In the genomic region with DNA sequence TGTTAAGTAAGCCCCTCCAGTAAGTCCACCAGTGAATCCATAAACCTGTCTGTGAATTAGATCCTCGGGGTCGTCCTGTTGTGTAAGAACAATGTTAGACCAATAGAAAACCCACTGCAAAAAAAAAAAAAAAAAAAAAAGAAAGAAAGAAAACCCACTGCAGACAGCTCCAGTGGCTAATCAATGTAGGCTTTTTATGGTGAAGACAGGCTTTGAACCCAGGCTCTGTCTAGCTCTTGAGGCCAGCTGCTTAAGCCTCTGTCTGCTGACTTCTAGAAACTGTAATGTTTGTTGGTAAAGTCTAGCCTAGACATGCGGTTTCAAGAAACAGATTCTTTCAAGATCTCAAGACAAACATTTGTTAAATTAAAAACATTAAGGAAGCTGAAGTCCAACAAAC, we compare ENCODE assay signal across 15 mouse cellular contexts. TPM values are rescaled to one million over a fixed set of nuclear protein-coding genes. Genes with fewer than 3 reads are reported as not detected.
DNase-seq lines count a peak whose midpoint lies in the region; ATAC-seq and TF ChIP-seq lines count a peak whose summit lies in the region.
"Had no signal": no experiment of that assay in that cellular context is flagged by ENCODE, and none has a peak within 500 bp of the region (broad histone marks: within the 10 kb centered on the region; RNA-seq: fewer than 3 reads in every experiment).

No protein-coding gene starts in this region.

- H3K4me2 ChIP-seq in intestine, embryonic 16.5 days (ENCODE audit: low read depth, low read length) = no peak overlapping the region
- H3K4me2 ChIP-seq in intestine, postnatal 0 days (replicated peaks; ENCODE audit: low read depth) = no peak overlapping the region
- H3K4me2 ChIP-seq in lung, postnatal 0 days (replicated peaks; ENCODE audit: low read depth, low read length) = no peak overlapping the region
- H3K4me2 ChIP-seq in embryonic facial prominence, embryonic 14.5 days (ENCODE audit: low read depth, low read length) = peak overlapping the region; percentile 31; the same call in 1 of the 2 replicates
- H3K4me2 ChIP-seq: forebrain, embryonic 12.5 days; midbrain, embryonic 11.5 days had no signal

- no peaks in the 10 kb centered on the region for H3K36me3 ChIP-seq in intestine, embryonic 16.5 days (ENCODE audit: control insufficient read depth, insufficient read depth, low read length)
- H3K36me3 ChIP-seq in intestine, postnatal 0 days (ENCODE audit: control insufficient read depth, insufficient read depth) = no peaks in the 10 kb centered on the region
- no peaks in the 10 kb centered on the region for H3K36me3 ChIP-seq in lung, postnatal 0 days (ENCODE audit: insufficient read depth, low read length)
- no peaks in the 10 kb centered on the region for H3K36me3 ChIP-seq in embryonic facial prominence, embryonic 14.5 days (ENCODE audit: control insufficient read depth, insufficient read depth, low read length)
- H3K36me3 ChIP-seq: forebrain, embryonic 12.5 days; limb, embryonic 10.5 days; neural tube, embryonic 13.5 days had no signal

- 81% methylated on average over 3 of the region's 3 CpGs for WGBS in intestine, embryonic 16.5 days
- WGBS in intestine, postnatal 0 days = 90% methylated on average over 3 of the region's 3 CpGs
- 78% methylated on average over 3 of the region's 3 CpGs for WGBS in lung, postnatal 0 days
- 76% methylated on average over 3 of the region's 3 CpGs for WGBS in embryonic facial prominence, embryonic 14.5 days

- no peak for TF ChIP-seq EP300 in lung, postnatal 0 days (IDR thresholded peaks at IDR 0.05)

- H3K4me3 ChIP-seq in intestine, embryonic 16.5 days (ENCODE audit: low read length) = no peak overlapping the region
- no peak overlapping the region for H3K4me3 ChIP-seq in intestine, postnatal 0 days (ENCODE audit: low read depth, low read length)
- H3K4me3 ChIP-seq in lung, postnatal 0 days (ENCODE audit: low read depth, low read length) = no peak overlapping the region
- no peak overlapping the region for H3K4me3 ChIP-seq in embryonic facial prominence, embryonic 14.5 days (ENCODE audit: low read depth, low read length)
- H3K4me3 ChIP-seq: forebrain, embryonic 12.5 days; limb, embryonic 10.5 days; neural tube, embryonic 13.5 days had no signal

- no peaks in the 10 kb centered on the region for H3K27me3 ChIP-seq in intestine, embryonic 16.5 days (replicated peaks; ENCODE audit: control insufficient read depth, insufficient read depth, low read length)
- no peaks in the 10 kb centered on the region for H3K27me3 ChIP-seq in intestine, postnatal 0 days (replicated peaks; ENCODE audit: control insufficient read depth, insufficient read depth, low read length)
- H3K27me3 ChIP-seq in lung, postnatal 0 days (replicated peaks; ENCODE audit: insufficient read depth, low read length) = no peaks in the 10 kb centered on the region
- H3K27me3 ChIP-seq in embryonic facial prominence, embryonic 14.5 days (replicated peaks; ENCODE audit: control insufficient read depth, insufficient read depth, low read length) = no peaks in the 10 kb centered on the region
- H3K27me3 ChIP-seq: forebrain, embryonic 12.5 days; neural tube, embryonic 13.5 days had no signal

- H3K27ac ChIP-seq in intestine, embryonic 16.5 days (ENCODE audit: low read length) = 0 out of 2 replicates have a peak overlapping the region, but pooled peaks have one; percentile 18
- H3K27ac ChIP-seq in intestine, postnatal 0 days (ENCODE audit: low read depth, low read length) = no peak overlapping the region
- H3K27ac ChIP-seq in lung, postnatal 0 days (ENCODE audit: low read length) = 0 out of 2 replicates have a peak overlapping the region, but pooled peaks have one; percentile 28
- no peak overlapping the region; the same call in 1 of the 2 replicates for H3K27ac ChIP-seq in embryonic facial prominence, embryonic 14.5 days (replicated peaks; ENCODE audit: low read depth, low read length)
- H3K27ac ChIP-seq: forebrain, embryonic 12.5 days; hindbrain, postnatal 0 days; limb, embryonic 10.5 days had no signal

- no peak for DNase-seq in lung, postnatal 0 days (ENCODE audit: low spot score)
- DNase-seq in lung, postnatal 14 days = no peak
- DNase-seq in embryonic facial prominence, embryonic 14.5 days (ENCODE audit: low spot score) = no peak
- DNase-seq in kidney, postnatal 10 days = no peak
- no peak for DNase-seq in kidney, adult 9 months

- no peak for ATAC-seq in intestine, embryonic 16.5 days
- ATAC-seq in intestine, postnatal 0 days = no peak
- ATAC-seq in lung, postnatal 0 days = no peak
- no peak for ATAC-seq in embryonic facial prominence, embryonic 14.5 days (ENCODE audit: low read depth)

- H3K9me3 ChIP-seq in intestine, embryonic 16.5 days (ENCODE audit: control insufficient read depth, low read length) = no peaks in the 10 kb centered on the region
- H3K9me3 ChIP-seq in intestine, postnatal 0 days (ENCODE audit: control insufficient read depth) = no peaks in the 10 kb centered on the region
- H3K9me3 ChIP-seq in lung, postnatal 0 days (ENCODE audit: low read length) = no peaks in the 10 kb centered on the region
- no peaks in the 10 kb centered on the region for H3K9me3 ChIP-seq in embryonic facial prominence, embryonic 14.5 days (ENCODE audit: control insufficient read depth, low read length)
- H3K9me3 ChIP-seq: forebrain, embryonic 12.5 days; limb, embryonic 10.5 days; neural tube, embryonic 13.5 days had no signal

- no peak overlapping the region for H3K9ac ChIP-seq in intestine, embryonic 16.5 days (ENCODE audit: low read depth, low read length)
- H3K9ac ChIP-seq in intestine, postnatal 0 days (ENCODE audit: low read depth, low read length) = no peak overlapping the region
- no peak overlapping the region for H3K9ac ChIP-seq in lung, postnatal 0 days (replicated peaks; ENCODE audit: low read depth)
- H3K9ac ChIP-seq in embryonic facial prominence, embryonic 14.5 days (ENCODE audit: low read depth, low read length) = no peak overlapping the region
- H3K9ac ChIP-seq: forebrain, embryonic 12.5 days; neural tube, embryonic 13.5 days had no signal

- TF ChIP-seq CTCF in intestine, postnatal 0 days (IDR thresholded peaks at IDR 0.05; ENCODE audit: low read depth) = no peak
- no peak for TF ChIP-seq CTCF in lung, postnatal 0 days (IDR thresholded peaks at IDR 0.05)

- peaks cover 3% of the 10 kb centered on the region; the same call in 1 of the 2 replicates for H3K4me1 ChIP-seq in intestine, embryonic 16.5 days (ENCODE audit: control insufficient read depth, insufficient read depth, low read length)
- H3K4me1 ChIP-seq in intestine, postnatal 0 days (replicated peaks; ENCODE audit: control insufficient read depth, insufficient read depth, low read length) = no peaks in the 10 kb centered on the region
- H3K4me1 ChIP-seq in lung, postnatal 0 days (ENCODE audit: insufficient read depth, low read depth, low read length) = no peaks in the 10 kb centered on the region
- no peaks in the 10 kb centered on the region for H3K4me1 ChIP-seq in embryonic facial prominence, embryonic 14.5 days (ENCODE audit: control insufficient read depth, insufficient read depth, low read length)

RNA-seq across cellular contexts. Expression of gene Gm47996, which starts 40.2 kb away (rescaled TPM):
- polyA plus RNA-seq in intestine, embryonic 16.5 days (2015; fragmentation: Nextera tagmentation; extraction: Ambion mirVana) = not detected in 2 replicates
- polyA plus RNA-seq in intestine, postnatal 0 days (2015; fragmentation: Nextera tagmentation; extraction: Ambion mirVana) = not detected in 2 replicates
- not detected in 2 replicates for polyA plus RNA-seq in lung, postnatal 0 days (2015; fragmentation: Nextera tagmentation; extraction: Ambion mirVana)
- polyA plus RNA-seq in embryonic facial prominence, embryonic 14.5 days (2014; fragmentation: Nextera tagmentation; extraction: Ambion mirVana) = not detected in 2 replicates
- polyA plus RNA-seq: activated CD4-positive, CD25-positive, alpha-beta regulatory T cell, adult 4 months; forebrain, embryonic 12.5 days; frontal cortex, adult 2 months; heart, embryonic 16.5 days; hindbrain, postnatal 0 days; midbrain, embryonic 11.5 days; neural tube, embryonic 13.5 days had no signal

RNA-seq across cellular contexts. Expression of gene 3110040M04Rik, which starts 46.2 kb away (rescaled TPM):
- 0.16 TPM in 1 of 2 replicates, not detected in the other for polyA plus RNA-seq in intestine, embryonic 16.5 days (2015; fragmentation: Nextera tagmentation; extraction: Ambion mirVana)
- polyA plus RNA-seq in intestine, postnatal 0 days (2015; fragmentation: Nextera tagmentation; extraction: Ambion mirVana) = not detected in 2 replicates
- 0.15 TPM in 1 of 2 replicates, not detected in the other for polyA plus RNA-seq in lung, postnatal 0 days (2015; fragmentation: Nextera tagmentation; extraction: Ambion mirVana)
- polyA plus RNA-seq in embryonic facial prominence, embryonic 14.5 days (2014; fragmentation: Nextera tagmentation; extraction: Ambion mirVana) = not detected in 2 replicates
- polyA plus RNA-seq: activated CD4-positive, CD25-positive, alpha-beta regulatory T cell, adult 4 months; forebrain, embryonic 12.5 days; frontal cortex, adult 2 months; heart, embryonic 16.5 days; hindbrain, postnatal 0 days; limb, embryonic 10.5 days; neural tube, embryonic 13.5 days had no signal

RNA-seq across cellular contexts. Expression of gene Gm47995, which starts 51.9 kb away (rescaled TPM):
- polyA plus RNA-seq in intestine, embryonic 16.5 days (2015; fragmentation: Nextera tagmentation; extraction: Ambion mirVana) = 0.23 TPM in 1 of 2 replicates, not detected in the other
- polyA plus RNA-seq in intestine, postnatal 0 days (2015; fragmentation: Nextera tagmentation; extraction: Ambion mirVana) = not detected in 2 replicates
- polyA plus RNA-seq in lung, postnatal 0 days (2015; fragmentation: Nextera tagmentation; extraction: Ambion mirVana) = 0.13 TPM in 1 of 2 replicates, not detected in the other
- 0.25 TPM in 1 of 2 replicates, not detected in the other for polyA plus RNA-seq in embryonic facial prominence, embryonic 14.5 days (2014; fragmentation: Nextera tagmentation; extraction: Ambion mirVana)
- polyA plus RNA-seq: activated CD4-positive, CD25-positive, alpha-beta regulatory T cell, adult 4 months; forebrain, embryonic 12.5 days; frontal cortex, adult 2 months; heart, embryonic 16.5 days; hindbrain, postnatal 0 days; limb, embryonic 10.5 days; midbrain, embryonic 11.5 days; neural tube, embryonic 13.5 days had no signal

RNA-seq across cellular contexts. Expression of gene Gm8947, which starts 57.9 kb away (rescaled TPM):
- 0.17 TPM in 1 of 2 replicates, not detected in the other for polyA plus RNA-seq in intestine, embryonic 16.5 days (2015; fragmentation: Nextera tagmentation; extraction: Ambion mirVana)
- polyA plus RNA-seq in intestine, postnatal 0 days (2015; fragmentation: Nextera tagmentation; extraction: Ambion mirVana) = not detected in 2 replicates
- not detected in 2 replicates for polyA plus RNA-seq in lung, postnatal 0 days (2015; fragmentation: Nextera tagmentation; extraction: Ambion mirVana)
- 0.12 TPM in 1 of 2 replicates, not detected in the other for polyA plus RNA-seq in embryonic facial prominence, embryonic 14.5 days (2014; fragmentation: Nextera tagmentation; extraction: Ambion mirVana)
- polyA plus RNA-seq: activated CD4-positive, CD25-positive, alpha-beta regulatory T cell, adult 4 months; forebrain, embryonic 12.5 days; frontal cortex, adult 2 months; heart, embryonic 16.5 days; hindbrain, postnatal 0 days; limb, embryonic 10.5 days; neural tube, embryonic 13.5 days had no signal

Comparison
In these comparisons a context has a peak if more than half of its experiments do, and no peak if none do; other contexts are left out.
1. H3K27ac ChIP-seq: peak in intestine, embryonic 16.5 days (single experiment) and lung, postnatal 0 days (single experiment); none in intestine, postnatal 0 days (single experiment) and embryonic facial prominence, embryonic 14.5 days (single experiment).